Mouse (Mus musculus): ENCODE data around the gene Fyn.

Gene Fyn

DNA sequence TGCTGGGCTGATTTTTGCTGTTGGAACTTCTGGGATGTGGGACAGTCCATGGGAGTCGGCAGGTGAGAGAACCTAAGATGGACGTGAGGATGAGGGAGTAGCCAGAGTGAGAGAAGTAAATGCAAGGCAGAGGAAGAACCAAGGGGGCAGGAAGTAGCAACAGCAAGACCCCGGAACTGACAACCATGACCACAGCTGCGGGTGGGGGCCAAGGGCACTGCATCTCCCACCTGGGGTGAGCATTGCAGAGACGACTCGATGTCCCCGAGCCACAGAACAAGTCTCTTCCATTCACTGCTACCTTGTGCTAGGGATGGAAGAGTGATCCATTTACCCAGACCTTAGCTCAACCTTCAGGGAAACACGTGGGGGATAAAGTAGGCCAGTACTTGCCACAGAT lies 146.3 kb downstream of the Fyn start:
- DNase-seq: no peak

DNA sequence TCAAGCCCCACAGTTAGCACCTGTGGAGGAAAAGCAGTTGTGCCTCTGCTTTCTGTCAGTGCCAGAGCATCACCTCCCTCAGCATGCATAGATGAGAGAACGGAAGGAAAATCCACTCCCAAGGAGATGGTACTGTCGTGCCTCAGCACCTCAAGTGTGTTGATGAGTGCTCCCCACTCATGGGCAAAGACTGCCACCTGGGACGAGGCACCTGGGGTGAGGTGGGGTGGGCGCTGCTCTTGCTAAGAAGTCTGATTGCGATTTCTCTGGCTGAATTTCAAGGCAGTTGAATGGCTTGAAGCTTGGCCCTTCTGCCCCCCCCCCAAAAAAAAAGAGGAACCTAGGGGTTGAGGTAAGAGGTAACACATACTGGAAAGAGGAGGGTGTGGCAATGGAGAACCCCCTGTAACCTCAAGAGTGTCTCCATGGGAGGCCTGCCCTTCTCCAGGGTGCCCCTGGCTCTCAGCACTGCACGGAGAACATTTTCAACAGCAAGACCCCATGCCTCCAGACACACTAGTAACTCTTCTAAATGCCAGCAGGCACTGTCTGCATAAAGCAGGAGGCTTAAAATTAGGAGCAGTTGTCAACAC lies 148.0 kb downstream of the Fyn start:
- no peak for DNase-seq

DNA sequence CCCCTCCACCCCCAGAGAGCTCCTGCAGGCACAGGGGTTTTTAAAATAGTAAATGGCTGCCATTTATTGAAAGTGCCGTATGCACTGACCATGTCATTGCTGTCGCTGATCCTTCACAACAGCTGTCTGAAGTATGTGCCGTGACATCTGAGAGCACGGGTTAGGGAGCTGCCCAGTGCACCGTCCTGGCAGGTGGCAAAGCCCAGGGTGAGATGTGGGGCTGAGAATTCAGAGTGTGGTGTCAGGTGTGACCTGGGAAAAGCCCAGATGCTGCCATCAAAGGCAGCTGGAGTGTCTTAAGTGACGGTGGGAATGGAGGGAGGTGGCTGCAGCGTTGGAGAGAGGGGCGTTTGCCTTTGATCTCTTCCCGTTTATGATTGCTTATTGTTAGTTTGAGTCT lies 148.7 kb downstream of the Fyn start:
- DNase-seq: no peak

DNA sequence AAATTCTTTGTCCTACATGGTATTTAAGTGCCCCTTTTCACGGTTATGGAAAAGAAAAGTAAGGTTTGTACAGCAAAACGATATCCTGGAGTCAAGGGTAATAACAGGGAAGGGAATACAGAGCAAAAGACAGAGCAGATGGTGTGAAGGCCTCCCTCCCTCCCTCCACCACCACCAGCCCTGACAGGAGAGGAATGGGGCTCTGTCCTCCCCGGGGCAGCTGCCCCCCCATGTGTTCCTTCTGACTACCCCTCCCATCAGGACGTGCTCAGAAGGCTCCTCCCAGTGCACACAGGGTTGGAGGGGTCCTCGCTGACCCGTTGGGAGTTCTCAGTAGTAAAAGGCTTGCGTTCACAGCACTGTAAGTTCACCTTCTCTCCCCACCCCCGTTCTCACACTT lies 149.6 kb downstream of the Fyn start:
- DNase-seq: no peak

DNA sequence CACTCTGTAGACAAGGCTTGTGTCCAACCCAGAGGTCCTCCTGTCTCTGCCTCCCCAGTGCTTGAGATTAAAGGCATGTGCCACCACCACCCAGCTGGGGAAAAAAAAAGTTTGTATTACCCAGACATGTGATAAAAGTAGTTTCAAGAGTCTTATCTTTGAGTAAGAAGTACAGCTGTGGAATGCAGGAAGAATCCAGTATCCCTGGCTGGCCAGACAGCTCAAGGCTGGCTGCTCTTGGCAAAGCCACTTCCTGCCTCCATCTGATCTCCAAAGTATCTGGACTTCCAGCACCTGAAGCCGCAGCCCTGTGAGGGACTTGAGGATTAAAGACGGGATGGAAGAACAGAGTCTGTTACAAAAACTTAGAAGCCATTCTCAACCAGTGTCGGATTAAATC lies 150.2 kb downstream of the Fyn start:
- DNase-seq: no peak

DNA sequence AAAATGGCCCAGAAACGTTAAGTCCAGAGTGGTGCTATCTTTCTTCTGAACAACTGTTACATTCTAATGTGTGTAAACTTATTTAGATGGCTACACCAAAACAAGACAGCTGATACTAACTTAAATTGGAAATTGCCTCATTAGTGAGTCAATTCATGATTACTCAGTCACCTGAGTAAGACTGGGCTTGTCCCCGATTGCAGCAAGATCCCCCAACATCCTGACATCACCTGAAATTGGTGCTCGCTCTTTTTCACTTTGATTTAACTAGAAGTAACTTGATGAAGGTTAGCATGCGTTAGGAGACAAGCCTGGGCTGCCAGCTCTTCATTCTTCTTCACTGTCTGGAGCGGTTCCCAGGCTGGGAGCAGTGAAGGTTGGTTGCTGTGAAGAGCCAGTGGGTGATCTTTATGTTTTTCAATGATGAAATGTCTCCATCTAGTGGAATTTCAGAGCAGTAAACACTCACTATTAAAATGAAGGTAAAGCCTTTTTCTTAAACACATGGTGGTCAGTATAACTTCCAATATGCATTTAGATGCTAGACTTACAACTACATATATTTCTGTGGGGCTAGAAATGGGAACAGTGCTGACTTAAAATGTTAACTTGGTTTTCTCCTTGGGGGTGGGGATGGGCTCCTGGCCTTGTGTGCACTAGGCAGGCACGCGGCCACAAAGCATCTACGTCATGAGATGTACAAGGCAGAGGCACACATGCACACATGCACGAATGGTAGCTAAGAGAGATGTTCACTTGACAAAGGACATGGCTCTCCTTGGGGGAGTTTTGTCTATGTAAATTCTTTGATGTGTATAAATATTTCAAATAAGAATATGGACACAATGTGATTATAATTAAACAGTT lies 151.7 kb downstream of the Fyn start:
- peak; percentile 70 for DNase-seq

DNA sequence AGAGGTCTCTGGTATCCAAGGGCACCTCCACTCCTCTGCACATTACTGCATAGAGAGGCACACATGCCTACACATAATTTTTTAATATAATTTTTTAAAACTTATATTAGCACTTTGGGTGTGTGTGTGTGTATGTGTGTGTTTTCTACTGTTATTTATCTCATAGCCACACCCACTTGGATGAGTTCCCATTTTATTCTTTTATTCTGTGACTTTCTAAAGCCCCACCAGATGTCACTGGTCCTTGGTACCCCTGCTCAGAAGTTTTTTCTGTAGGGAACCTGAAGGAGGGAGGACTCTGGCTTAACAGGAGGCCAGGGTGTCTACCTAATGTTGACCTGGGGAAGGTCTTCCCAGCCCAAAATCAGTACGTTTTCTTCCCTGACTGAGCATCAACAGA lies 152.7 kb downstream of the Fyn start:
- no peak for DNase-seq

DNA sequence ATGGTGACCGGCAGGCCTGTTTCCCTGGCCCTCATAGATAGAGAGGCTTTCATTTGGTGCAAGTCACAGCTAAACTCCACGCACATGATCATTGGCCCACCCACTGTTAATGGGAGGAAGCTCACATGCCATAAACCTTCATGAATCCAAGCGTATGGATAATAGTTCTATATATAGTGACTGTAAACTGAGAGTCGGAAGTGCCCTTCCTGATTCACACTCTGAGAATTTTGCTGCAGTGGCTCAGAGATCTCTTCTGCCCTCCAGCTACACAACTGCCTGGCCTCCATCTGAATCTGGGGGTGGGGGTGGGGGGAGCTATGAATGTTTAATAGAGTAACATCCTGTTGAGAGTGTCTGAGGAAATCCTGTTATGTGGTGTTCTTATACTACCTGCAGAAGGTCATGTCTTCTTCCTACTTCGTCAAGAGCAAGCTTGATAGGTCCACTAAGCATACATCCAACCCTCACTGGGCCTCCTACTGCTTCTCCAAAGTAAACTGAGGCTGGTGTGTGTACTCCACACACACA lies 153.3 kb downstream of the Fyn start:
- DNase-seq: no peak

DNA sequence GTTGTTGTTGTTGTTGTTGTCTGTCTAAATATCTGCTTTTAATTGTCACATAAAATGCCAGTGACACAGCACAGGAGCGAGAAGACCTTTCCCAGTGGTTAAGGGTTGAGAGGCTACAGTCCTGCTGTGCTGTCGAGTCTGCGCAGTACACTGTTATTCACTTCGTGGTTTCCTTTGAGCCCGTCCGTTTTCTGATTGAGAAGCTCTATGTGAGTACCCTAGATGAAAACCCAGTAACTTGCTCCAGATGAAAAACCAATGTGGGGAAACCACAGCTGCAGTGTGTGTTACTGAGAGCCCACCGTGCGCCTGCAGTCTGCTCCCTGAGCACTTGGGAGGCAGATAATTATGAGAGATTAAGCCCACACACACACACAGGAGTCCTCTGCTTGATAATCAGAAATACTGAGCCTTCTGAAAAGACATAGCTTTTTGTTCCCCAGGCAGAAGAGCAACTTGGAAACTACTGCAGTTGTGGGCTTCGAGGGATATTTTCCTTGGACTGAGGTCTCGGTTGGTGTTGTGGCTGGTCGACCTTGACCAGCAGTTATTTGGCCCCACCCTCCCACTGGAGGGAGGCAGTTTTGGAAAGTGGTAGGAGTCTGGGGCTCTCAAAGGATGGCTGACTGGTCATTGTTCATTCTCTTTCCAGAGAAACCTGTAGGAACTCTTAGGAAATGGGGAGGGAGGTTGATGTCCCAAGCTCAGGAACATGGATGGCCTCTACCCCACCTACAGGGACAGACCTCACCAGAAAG lies 154.4 kb downstream of the Fyn start:
- DNase-seq: no peak

DNA sequence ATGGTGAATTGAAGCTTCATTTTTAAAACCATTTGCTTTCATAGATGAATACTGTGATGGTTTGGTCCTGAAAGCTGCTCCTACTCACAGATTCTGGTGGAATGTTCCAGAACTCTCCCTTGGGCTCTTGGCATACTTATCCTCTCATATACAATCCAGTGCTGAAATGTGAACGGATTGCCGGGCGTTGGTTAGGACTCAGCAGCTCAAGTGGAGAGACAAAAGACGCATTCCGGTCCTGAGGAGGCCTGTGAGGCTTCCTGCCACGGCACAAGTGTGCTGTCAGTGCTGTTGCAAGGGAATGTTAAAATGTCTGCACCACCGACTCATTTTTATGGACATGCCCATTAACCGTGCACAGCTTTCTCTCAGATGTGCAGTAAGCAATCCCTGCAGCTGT lies 155.7 kb downstream of the Fyn start:
- no peak for DNase-seq

DNA sequence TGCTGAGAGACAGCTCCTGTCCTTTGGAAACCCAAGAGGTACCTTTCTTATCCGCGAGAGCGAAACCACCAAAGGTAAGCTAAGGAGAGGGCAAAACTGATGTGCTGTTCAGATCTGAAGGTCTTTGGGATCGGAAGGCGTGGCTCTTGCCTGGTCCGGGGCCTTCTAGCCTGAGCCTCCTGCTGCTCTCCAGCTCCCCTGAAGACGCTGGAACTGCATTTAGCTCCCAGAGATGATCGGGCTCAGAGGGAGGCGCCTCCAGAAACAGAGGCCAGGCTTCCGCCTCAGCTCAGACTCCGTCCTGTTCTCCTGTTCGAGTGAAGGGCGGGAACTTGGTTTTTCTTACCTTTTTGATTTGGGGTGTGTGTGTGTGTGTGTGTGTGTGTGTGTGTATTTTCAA lies 156.8 kb downstream of the Fyn start:
- no peak for DNase-seq

DNA sequence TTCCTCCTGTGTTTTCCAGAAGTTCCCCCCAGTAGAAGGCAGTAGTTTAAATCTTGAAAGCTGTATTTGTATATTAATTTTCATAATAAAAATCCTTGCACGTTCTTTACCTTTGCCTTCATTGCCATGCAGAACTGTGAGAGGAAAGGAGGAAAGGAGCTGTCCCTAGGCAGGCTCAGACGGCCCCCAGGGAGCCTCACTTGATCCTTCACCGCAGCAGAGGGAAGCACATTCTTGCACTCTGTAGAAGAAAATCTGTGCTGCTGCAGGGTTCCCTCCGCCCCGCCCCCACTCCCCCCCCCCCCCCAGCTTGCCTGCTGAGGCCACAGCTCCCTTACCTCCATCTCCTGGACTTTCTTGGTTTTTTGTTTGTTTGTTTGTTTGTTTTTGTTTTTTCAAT lies 158.5 kb downstream of the Fyn start:
- no peak for DNase-seq

DNA sequence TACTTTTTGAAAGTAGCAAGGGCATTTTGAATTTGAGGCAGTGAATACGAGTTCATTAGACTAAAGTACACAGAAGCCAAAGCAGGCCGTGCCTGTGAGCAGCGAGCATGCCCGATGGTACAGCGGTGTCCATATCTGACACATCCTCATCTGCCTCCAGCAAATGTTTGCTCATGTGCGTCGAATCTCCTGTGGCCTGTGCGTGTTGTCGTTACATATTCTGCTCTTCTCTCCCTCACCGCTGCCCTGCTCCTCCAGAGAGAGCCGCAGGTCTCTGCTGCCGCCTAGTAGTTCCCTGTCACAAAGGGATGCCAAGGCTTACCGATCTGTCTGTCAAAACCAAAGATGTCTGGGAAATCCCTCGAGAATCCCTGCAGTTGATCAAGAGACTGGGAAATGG lies 160.5 kb downstream of the Fyn start:
- no peak for DNase-seq

DNA sequence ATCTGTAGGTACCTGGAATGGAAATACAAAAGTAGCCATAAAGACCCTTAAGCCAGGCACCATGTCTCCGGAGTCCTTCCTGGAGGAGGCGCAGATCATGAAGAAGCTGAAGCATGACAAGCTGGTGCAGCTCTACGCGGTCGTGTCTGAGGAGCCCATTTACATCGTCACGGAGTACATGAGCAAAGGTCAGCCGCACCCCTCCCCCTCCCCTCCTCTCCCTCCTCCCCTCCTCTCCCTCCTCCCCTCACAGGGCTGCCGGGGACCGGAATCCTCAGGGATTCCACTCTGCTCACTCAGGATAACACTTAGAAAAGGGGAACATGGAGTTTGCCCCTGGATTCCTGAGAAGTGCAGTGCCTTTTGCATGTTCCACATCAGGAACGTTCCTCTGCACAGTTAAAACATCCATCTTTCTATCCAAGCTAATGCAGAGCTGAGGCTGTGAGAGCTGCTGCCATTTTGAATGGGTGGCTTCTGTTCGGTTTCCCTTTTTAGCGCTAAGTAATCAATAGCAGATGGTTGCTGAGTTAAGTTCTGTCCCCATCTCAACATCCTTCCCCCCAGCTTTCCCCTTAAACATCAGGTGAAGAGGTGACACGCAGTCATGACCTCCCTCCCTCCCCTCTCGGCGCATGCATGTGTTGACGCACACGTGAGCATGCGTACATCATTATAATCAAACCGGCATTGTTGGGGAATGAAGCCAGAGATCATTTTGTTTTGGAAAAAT lies 163.5 kb downstream of the Fyn start:
- DNase-seq: peak; percentile 33

DNA sequence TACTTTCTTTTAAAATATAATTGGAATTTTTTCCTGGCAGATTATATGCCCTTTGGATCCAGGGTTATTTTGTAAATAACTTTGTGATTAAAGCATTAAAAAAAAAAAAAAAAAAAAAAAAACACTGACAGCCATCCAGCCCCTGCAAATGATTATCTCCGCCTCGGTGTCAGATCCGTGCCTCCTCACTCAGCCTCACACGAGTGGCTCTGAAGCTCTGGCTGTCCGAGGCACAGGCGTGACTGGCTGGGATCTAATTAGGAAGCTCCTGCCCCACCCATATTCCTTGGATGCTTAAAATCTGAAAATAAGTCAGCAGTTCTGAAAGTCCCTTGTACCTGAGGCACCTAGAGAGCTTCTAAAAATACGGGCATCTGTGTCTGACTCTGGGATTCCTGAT lies 164.2 kb downstream of the Fyn start:
- no peak for DNase-seq

DNA sequence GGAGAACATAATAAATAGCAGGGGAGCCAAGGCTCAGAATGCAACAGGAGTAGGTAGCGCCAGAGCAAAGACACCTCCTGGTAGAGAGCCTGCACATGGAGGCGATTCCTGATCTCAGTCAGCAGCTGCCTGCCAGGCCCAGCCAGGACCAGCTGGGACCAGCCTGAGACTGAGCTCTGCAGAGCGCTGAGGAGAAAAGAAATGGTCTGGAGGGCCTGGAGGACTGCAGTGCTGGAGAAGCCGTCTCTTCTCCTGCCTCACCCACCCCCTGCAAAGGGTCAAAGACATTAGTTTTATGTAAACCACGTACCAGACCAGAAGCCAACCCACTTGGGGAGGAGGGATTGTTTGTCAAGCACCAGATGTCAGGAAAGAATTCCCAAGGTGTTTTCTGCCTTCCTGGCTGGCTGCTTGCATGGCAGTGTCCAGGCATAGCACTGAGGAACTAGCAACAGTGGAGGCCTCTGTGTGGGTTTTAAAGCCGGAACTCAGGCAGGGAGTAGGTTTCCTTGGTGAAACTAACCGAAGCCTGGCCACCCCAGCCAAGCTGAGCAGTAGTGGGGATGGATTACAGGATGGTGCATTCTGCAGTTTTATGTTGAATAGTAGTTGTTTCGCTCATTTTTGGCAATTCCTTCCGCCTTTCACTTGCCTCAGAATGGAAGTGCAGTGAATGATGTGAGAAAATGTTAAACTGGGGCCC lies 165.8 kb downstream of the Fyn start:
- peak; percentile 82 for DNase-seq

DNA sequence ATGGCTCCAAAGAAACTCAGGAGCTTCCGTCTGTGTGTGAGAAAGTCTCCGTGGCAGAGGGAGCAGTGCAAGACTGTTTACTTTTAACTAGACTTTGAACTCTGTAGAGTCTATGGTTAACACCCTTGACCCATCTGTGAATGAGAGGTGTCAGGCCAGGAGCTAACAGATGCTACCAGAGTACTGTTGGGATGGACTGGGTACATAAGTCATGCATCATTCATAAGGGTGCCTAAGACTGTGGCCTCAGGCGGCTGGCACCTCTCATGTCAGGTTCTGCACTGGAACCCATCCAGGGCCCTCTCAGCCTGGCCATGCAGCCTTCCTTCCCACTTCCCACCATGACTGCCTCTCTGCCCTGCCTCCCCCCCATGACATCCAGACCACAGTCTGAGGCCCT lies 166.7 kb downstream of the Fyn start:
- DNase-seq: no peak

DNA sequence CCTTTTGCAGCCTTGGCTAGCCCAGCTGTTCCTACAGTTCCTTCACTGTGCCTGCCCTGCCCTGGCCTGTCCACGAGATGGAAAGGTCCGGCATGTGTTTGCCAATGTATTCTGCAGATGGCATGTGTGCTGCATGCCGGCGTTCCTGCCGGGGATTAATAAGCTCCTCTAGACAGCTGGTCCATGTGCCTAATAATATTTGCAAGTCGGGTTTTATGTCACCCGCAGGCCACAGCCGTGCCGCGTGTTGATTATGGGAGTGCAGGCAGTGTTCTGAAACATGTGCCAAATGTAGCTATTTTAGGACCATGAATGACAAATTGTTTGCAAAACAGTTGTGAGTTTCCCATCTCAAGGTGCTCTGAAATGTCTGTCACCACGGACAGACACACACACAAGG lies 167.6 kb downstream of the Fyn start:
- DNase-seq: peak; percentile 61

DNA sequence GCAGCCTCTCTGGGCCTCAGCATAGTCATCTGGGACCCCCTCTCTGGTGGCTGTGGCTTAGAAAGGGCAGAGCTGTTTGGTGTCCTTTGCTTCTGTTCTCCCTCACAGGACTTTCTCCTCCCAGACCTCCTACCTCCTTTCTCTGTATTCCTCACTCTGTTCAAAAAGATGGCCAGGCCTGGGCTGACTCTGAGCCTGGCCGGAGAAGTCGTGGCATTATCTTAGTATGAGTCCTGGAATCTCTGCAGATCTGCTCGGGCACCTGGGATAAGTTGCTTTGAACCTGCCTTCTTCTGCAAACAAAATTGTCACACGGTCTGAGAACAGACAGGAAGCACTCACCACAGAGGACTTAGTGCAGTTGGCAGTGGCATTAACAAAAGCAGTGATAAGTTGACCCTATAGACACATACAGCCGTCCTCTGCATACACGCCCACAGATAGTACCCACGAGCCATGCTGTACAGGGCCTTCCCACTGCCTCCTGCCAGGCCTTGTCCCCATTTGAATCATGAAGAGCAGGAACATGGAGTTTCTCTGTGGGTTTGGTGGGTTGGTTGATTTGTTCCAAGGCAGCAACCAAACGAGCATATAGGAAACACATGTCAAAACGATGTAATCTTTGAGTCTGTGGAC lies 171.5 kb downstream of the Fyn start:
- DNase-seq: no peak

DNA sequence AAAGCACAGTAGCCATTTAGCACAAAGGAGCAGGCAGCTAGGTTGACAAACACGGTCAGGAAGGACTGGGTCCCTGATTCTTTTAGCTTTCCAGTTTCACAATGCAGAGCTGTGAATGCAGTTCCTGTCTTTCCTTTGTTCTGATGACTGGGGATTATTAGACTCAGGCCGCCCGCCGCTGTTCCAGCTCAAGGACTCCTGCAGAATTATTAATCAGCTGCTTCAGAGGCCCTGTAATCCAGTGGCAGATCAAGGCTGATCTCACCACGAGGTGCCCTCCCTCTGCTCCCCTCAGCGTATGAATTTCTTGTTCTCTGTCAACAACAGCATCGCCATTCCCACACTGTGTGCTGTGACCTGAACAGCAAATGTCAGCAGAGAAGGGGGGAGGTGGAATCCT lies 172.3 kb downstream of the Fyn start:
- peak; percentile 66 for DNase-seq

DNA sequence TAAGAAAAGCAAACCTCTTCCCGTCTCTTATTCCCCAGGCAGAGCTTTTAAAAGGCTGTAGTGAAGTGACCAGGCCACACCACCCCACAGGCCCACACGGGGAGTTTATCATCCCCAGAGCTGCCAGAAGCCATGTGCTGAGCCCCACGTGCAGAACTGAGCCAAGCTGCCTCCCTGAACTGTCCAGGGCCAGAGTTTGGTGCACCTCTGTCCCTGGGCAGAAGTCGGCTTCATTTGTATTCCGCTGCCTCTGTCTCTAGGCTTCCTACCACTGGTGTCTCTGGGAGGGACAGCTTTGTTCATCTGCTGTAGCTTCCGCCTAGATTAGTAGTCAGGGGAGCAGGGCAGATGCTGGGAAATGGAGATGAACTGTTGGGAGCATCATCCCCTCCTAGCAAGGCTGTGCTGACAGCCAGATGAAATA lies 172.8 kb downstream of the Fyn start:
- no peak for DNase-seq

Data from kidney, postnatal 14 days (tissue).